Mouse (Mus musculus) small intestine, adult 2 months (tissue): ENCODE results near the gene Kif16b. TPM values are rescaled to one million over a fixed set of nuclear protein-coding genes. Genes with fewer than 3 reads are reported as not detected.
"Not testable (repeated sequence)": the region's sequence is repeated elsewhere in the genome, so short reads cannot be mapped to it uniquely, and the experiment has no call there.

Experiments
- H3K27ac ChIP-seq: fragments of 200-500 bp; 2 replicates; pipeline ENCODE4 v1.5.1; 2012; ENCODE audit warnings: low read depth, low read length, control low read depth, inconsistent platforms; ENCODE audit not compliant: insufficient read depth
- H3K27me3 ChIP-seq: fragments of 200-500 bp; 2 replicates; pipeline ENCODE4 v1.6.1; 2012; ENCODE audit warnings: mild to moderate bottlenecking, moderate library complexity, low read length, inconsistent platforms; ENCODE audit not compliant: control insufficient read depth, insufficient read depth
- H3K36me3 ChIP-seq: fragments of 200-500 bp; 2 replicates; pipeline ENCODE4 v1.6.1; 2012; ENCODE audit warnings: mild to moderate bottlenecking, low read length, control low read depth, inconsistent platforms; ENCODE audit not compliant: control insufficient read depth, insufficient read depth
- H3K4me1 ChIP-seq: fragments of 200-500 bp; 2 replicates; pipeline ENCODE4 v1.6.1; 2012; ENCODE audit warnings: low read length, inconsistent platforms, mixed read lengths; ENCODE audit not compliant: control insufficient read depth, insufficient read depth, insufficient read length
- H3K4me3 ChIP-seq: fragments of 200-500 bp; 2 replicates; pipeline ENCODE4 v1.5.1; 2012; ENCODE audit warnings: low read depth, mild to moderate bottlenecking, control low read depth, inconsistent platforms, low read length, moderate library complexity
- CTCF ChIP-seq: fragments of 200-500 bp; IDR thresholded peaks from 2 replicates; pipeline ENCODE4 v1.5.1; 2012; ENCODE audit warnings: low read depth, mild to moderate bottlenecking, control low read depth, inconsistent platforms, low read length, moderate library complexity, mixed read lengths; ENCODE audit not compliant: insufficient replicate concordance, insufficient read length; ENCODE audit errors: extremely low read depth
- POLR2A ChIP-seq: fragments of 200-500 bp; IDR thresholded peaks from 2 replicates; pipeline ENCODE4 v1.6.1; 2012; ENCODE audit warnings: low read depth, mild to moderate bottlenecking, control low read depth, inconsistent platforms, low read length, moderate library complexity
- WGBS: fragments of 180-500 bp; shearing (Covaris S2); methylation state at CpG from one replicate; pipeline ENCODE4 v1.1.7; 2018; 5-methylcytosine and 5-hydroxymethylcytosine counted together
- polyA plus RNA-seq: library from polyadenylated mRNA; depleted of rRNA; stranded (reverse); fragments of >200 nt; gene quantifications from 2 replicates; pipeline ENCODE4 v1.2.3, GENCODE M21; 2012

Kif16b gene
- polyA plus RNA-seq, 1 experiment, result 12.5 TPM

DNA sequence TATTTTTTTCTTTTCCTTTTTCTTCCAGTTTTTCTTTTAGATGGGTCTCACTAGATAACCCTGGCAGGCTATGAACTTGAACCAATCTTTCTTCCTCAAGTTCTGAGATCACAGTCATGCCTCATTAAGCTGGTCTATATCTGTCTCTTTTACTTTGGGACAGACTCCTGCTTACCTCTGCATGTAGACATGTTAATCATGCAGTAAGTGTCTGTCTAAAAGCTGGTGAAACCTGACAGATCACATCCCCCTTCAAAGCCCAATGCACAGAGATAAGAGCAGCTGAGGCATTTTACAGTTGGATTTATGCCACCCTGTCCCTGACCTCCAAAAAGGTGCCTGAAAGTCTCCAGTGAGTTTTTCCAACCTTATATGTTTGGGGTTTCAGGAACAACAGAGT lies 310.4 kb downstream of the Kif16b start:
- Histone ChIP-seq H3K4me1 (no peaks in the 10 kb centered on the region), H3K27me3 (no peaks in the 10 kb centered on the region), H3K27ac (no peak overlapping the region), H3K4me3 (no peak overlapping the region), H3K36me3 (no peaks in the 10 kb centered on the region)
- no peak for TF ChIP-seq CTCF
- TF ChIP-seq POLR2A, result no peak

DNA sequence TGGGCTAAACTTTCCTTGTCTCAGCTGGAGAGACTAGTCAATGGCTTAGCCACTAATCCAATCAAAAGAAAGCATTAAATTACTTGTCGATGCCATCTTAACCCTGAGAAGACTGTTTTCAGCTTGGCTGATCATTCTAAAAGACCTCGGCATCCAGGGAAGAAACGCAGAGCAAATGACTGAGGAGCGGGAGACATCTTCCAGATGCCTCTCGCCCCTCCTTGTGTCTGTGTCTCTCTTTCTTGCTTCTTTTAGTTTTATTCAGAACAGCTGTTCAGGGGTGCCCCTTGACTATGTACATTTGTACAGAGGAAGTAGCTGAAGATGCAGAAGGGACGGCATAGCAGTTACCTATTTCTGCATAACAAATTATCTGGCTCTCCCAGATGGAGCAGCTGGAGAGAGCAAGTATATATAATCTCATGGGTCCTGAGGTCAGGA lies 311.0 kb downstream of the Kif16b start:
- H3K4me3 ChIP-seq, result no peak overlapping the region
- WGBS, result 76% methylated on average over 6 of the region's 6 CpGs
- TF ChIP-seq CTCF (no peak), POLR2A (no peak)
- H3K27ac ChIP-seq, result no peak overlapping the region
- no peaks in the 10 kb centered on the region for H3K4me1 ChIP-seq
- H3K36me3 ChIP-seq, result no peaks in the 10 kb centered on the region
- H3K27me3 ChIP-seq, result no peaks in the 10 kb centered on the region

DNA sequence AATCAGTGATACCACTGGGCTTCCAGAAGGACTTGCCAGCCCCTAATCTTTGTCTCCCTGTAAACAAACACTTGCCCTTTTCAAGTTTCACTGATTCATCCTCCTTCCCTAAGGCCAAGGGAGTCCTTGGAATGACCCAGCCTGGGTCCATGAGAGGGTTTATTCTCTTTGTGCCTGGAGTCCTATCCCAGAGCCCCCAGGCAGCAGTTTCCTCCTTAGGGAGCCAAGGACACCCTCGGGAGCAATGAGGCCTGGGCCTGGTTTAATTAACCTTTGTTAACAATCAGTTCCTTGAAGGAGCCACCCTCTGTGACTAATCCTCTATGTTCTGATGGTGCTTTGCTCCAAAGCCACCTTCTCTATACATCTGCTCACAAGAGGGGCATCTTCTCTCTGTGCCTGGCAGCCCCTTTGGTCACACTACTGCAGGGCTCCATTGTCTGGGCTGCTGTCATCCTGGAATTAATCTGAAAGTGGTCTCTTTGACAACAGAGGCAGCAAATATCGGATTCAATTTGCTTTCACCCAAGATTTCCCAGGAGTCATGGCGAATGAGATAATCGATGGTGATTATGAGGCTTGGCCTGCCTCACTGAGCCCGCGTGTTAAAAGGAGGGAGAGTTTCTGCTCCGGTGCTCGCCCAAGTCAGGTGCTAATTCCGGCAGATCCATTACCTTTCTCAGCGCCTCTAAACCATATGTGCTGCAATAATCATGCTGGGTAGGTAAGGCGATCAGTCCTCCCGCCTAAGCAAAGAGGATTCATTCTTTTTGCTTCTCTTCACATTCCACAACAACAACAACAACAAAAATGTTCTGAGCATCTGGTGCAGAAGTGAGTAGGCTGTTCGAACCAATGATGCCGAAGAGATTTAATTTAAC lies 311.7 kb downstream of the Kif16b start:
- no peak for TF ChIP-seq POLR2A
- no peak for TF ChIP-seq CTCF
- Histone ChIP-seq H3K4me1 (no peaks in the 10 kb centered on the region), H3K4me3 (no peak overlapping the region), H3K27ac (no peak overlapping the region), H3K36me3 (no peaks in the 10 kb centered on the region), H3K27me3 (no peaks in the 10 kb centered on the region)
- 84% methylated on average over 14 of the region's 14 CpGs for WGBS

DNA sequence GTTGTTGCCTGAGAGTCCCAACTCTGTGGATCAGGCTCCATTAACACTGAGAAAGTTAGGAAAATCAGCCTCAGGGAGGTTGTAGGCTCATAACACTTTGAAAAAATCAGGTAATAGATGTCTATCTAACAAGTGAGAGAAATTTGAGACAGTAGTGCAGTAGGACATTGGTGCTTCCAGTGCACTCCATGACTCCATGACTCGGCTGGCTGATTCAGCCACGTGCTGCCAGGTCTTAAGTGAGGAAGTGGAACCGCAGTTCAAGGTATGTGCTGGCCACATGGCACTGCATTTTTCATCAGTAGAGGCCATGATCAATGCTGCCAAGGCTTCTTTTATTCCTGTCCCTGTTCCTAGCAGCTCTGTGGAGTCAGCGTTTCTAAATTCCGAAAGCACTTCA lies 315.5 kb downstream of the Kif16b start:
- Histone ChIP-seq H3K27ac (no peak overlapping the region), H3K4me3 (no peak overlapping the region), H3K27me3 (no peaks in the 10 kb centered on the region), H3K4me1 (no peaks in the 10 kb centered on the region), H3K36me3 (no peaks in the 10 kb centered on the region)
- WGBS, result 65% methylated on average over 5 of the region's 5 CpGs
- no peak for TF ChIP-seq CTCF
- TF ChIP-seq POLR2A, result no peak

DNA sequence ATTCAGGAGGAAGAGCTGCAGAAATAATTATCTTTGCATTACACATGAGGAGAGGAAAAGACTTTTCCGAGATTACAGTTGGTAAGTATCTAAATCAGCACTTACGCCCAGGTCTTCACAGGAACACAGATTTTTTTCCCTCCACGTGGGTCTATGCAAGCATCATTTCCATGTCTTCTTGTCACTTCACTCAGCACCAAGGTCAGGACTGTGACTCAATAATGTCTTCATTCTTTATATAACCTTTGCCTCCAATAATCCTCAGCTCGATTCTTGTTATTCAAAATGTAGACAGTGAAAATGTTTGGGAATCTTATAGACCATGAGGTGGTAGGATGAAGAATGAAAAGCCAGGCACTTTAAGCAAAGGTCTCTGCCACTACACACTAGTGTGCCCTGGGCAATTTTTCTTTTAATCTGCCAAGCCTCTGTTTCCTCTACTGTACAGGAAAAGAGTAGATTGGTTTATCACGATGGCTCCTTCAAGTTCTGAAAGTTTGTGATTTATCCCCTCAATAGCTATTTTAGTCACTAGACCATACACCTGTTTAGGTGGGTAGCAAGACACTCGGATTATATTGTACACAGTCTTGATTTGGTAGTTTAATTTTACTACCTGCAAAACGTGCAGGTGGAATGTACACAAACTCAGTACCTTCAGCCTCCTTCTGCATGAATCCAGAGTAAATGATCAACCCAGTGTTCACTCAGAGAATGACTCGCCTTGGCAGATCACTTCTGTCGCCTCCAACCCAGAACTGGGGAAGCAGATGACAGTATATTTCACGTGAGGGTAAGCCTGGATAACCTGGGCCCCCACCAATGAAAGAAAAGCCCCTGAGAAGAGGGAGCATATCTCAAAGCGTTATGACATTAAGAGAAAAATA lies 316.2 kb downstream of the Kif16b start:
- WGBS, result 38% methylated on average over 11 of the region's 11 CpGs
- TF ChIP-seq CTCF, result no peak
- TF ChIP-seq POLR2A, result no peak
- no peaks in the 10 kb centered on the region for H3K36me3 ChIP-seq
- no peak overlapping the region for H3K27ac ChIP-seq
- no peak overlapping the region for H3K4me3 ChIP-seq
- H3K27me3 ChIP-seq, result no peaks in the 10 kb centered on the region
- H3K4me1 ChIP-seq, result no peaks in the 10 kb centered on the region

DNA sequence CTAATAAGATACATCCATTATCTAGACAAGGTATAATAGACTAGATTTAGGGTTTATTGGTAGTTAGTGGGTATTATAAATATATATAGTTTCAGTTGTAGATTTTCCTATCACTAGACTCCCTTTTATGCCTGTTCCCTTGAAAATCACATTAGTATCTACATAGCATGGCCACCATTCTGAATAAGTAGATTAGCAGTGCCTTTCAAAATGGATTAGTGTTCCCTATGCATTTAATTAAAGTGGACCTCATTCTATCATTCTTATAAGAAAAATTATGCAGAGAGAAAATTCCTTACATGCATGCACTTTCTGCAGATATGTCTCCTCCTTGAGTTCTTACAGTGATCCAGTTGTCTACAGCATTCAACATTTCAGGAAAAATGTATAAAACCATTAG lies 320.9 kb downstream of the Kif16b start:
- H3K4me3 ChIP-seq, result no peak overlapping the region
- TF ChIP-seq POLR2A, result no peak
- no peak for TF ChIP-seq CTCF
- H3K4me1 ChIP-seq, result no peaks in the 10 kb centered on the region
- no peak overlapping the region for H3K27ac ChIP-seq
- no peaks in the 10 kb centered on the region for H3K36me3 ChIP-seq
- no peaks in the 10 kb centered on the region for H3K27me3 ChIP-seq

DNA sequence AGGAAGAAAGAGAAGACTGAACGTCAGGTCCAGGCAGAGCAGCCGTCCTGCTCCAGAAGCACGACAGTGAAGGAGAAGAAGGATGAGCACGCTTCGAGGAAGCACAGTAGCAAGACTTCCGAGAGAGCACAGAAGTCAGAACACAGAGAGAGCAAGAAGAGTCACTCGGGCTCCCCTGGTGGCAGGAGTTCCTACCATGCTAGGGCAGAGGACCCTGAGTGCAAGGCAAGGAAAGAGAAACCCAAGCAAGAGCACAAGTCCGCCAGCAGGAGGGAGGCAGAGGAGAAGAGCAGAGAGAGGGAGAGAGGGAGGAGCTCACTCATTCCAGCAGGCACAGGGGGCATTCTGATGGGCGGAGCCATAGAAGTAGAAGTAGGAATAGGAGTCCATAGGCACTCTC lies 323.9 kb downstream of the Kif16b start:
- not testable (repeated sequence) for H3K4me1 ChIP-seq, H3K36me3 ChIP-seq, H3K4me3 ChIP-seq, H3K27ac ChIP-seq, H3K27me3 ChIP-seq
- WGBS, result 56% methylated on average over 9 of the region's 9 CpGs
